Mouse (Mus musculus): ENCODE measurements around the gene Gm13199.

Gene Gm13199

GRCm38 (mm10) chr2:5862834-5863233 is at the start of gene Gm13199:
TSS of gene Gm13199 (minus strand) at chr2:5862934.
- no peak for DNase-seq (ENCODE audit: low read depth, low spot score)

- no peak for DNase-seq (ENCODE audit: low read depth, low spot score)
Measured at GRCm38 (mm10) chr2:5911282-5911965, 48.7 kb upstream of the Gm13199 start.

GRCm38 (mm10) chr2:5906625-5907024 is 43.9 kb upstream of the Gm13199 start:
- peak; percentile 9 for DNase-seq (ENCODE audit: low read depth, low spot score)

DNA sequence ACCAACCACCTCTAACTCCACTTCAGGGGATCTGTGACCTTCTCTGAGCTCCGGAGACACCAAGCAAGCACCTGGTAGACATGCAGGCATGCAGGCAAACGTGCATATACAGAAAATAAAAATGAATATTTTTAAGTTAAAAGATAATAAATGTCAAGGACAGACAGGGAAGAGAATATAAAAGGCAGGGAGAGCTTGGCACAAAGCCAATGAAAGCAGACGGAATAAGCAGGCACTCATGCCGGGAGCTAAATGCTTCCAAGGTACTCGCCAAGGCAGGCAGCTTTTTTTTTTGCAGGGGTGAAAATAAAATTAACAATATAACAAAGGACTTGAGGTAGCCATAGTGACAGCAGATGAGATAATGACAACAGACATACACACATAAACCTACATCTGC is 43.4 kb upstream of the Gm13199 start:
- DNase-seq (ENCODE audit: low read depth, low spot score): no peak

DNA sequence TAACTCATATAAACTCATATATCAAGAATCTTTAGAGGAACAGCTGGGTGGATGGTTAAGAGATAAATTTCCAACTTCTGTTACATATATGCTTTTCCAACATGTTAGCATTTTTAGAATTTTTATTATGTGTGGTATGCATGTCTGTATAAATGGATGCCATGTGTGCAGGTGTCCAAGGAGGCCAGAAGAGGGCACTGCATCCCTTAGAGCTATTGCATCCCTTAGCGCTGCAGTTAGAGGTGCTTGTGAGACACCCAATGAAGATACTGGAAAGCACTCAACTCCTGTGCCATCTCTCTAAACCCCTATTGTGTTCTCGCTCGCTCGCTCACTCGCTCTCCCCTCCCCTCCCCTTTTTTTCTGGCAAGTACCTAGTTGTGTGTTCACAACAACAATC is 37.4 kb upstream of the Gm13199 start:
- DNase-seq (ENCODE audit: low read depth, low spot score): no peak

DNA sequence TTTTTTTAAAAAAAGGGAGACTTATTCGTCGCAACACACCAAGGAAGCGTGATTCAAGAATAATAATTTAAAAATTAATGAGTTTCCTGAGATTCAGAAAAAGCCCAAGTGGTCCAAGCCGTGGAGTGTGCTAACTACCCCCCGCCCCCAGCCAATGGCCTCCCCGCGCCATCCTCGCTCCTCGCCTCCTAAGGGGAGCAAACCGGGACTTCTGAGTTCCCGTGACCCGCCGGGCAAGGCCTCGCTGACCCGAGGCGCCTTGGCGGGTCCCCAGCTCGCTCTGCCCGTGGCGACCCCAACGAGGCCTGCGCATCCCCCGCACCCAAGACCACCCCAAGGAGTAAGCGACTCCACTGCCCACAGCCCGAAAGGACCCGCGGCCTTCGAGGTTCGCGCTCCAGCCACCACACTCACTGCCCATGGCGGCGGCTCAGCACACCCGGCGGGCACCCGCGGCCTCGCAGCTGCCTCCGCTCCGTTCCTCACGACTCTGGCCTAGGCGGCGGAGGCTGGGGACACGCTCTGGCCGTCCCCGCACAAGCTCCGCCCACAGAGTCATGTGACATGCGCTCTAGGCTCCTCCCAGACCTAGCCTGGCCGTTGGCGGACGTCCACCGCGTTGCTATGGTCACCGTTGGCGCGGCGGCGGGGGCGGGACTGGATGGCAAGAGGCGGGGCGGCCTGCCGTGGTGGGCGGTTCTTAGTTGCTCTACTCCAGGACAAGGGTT is 32.3 kb upstream of the Gm13199 start, which contains the start of gene Sec61a2:
Sec61a2 (minus strand) TSS at position 590 of the 728 bp plus-strand sequence.
- DNase-seq (ENCODE audit: low read depth, low spot score): peak; percentile 98

- DNase-seq (ENCODE audit: low read depth, low spot score): no peak
Measured at GRCm38 (mm10) chr2:5894296-5894695, 31.6 kb upstream of the Gm13199 start.

- DNase-seq (ENCODE audit: low read depth, low spot score): no peak
Measured at GRCm38 (mm10) chr2:5889412-5889811, 26.7 kb upstream of the Gm13199 start.

DNA sequence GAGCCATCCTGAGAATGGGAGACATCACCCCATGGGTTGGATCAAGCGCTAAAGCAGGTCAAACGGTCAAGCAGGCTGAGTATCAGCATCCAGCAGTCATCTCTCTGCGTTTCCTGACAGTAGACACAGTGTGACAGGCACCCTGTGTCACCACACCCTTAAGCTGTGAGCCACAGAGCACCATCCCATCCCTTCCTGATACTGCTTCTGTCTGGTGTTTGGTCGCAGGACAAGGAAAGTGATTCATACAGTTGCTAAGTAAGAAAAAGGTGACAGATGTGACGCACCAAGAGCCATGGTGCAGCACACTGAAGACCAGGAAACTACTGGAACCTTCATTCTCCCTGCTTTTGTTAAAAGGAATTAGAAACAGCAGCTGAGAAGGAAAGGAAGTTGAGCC is 26.1 kb upstream of the Gm13199 start:
- no peak for DNase-seq (ENCODE audit: low read depth, low spot score)

DNA sequence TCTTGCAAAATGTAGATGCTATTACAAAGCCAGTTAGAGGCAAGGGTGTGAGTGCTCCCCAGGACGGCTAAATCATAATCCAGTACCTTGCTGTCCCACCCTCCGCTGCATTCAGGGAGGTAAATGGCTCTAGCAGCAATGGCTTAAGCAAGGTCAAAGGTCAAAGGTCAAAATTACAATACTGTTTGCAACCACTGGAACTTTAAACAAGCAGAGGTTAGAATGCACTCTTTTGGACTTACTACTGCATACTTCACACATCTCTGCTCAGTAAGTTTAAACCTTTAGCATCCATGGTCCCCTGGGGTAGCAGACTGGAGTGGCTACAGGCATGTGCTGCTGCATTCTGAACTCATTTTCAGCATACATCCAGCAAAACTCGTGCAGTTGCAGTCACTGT is 14.7 kb upstream of the Gm13199 start:
- no peak for DNase-seq (ENCODE audit: low read depth, low spot score)

- DNase-seq (ENCODE audit: low read depth, low spot score): no peak
Measured at GRCm38 (mm10) chr2:5869746-5870145, 7.0 kb upstream of the Gm13199 start.

DNA sequence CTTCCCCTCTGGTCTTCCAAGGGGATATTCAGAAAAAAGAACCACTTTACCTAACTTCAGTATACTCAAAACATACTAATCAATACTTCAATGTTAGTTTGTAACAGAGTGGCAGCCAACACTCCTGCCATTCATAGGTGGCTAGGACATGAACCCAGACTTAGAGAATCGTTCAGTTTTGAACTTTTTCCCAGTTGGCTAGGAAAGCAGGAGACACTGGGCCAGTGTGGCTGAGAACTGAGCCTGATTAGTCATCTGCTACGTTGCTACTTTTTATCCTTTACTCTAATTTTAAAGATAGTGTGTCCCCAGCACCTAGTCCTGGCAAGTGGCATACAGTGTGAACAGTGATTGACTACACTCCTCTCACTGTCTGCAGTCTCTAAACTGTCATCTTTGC is 4.9 kb upstream of the Gm13199 start:
- no peak for DNase-seq (ENCODE audit: low read depth, low spot score)

DNA sequence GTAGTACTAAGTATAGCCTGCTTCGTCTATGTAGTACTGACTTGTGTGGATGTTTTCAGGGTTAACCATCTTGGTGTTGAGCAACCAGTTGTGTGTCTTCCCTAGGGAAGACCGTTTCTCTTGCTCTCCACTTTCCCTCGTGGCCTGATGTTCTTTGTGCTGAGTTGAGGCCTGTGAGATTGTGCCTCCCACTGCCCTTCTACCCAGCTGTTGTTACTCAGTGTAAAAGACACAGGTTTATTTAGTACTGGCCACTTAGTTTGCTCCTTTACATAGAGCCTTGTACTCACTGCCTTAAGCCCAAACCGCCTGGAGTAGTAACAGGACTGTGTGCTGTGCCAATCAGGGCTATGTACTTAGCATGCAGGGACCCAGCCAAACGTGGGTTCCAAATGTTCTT is 10.9 kb downstream of the Gm13199 start:
- DNase-seq (ENCODE audit: low read depth, low spot score): no peak

GRCm38 (mm10) chr2:5851116-5851515 is 11.6 kb downstream of the Gm13199 start:
- DNase-seq (ENCODE audit: low read depth, low spot score): no peak

- no peak for DNase-seq (ENCODE audit: low read depth, low spot score)
Measured at GRCm38 (mm10) chr2:5845826-5846225, 16.9 kb downstream of the Gm13199 start.

DNA sequence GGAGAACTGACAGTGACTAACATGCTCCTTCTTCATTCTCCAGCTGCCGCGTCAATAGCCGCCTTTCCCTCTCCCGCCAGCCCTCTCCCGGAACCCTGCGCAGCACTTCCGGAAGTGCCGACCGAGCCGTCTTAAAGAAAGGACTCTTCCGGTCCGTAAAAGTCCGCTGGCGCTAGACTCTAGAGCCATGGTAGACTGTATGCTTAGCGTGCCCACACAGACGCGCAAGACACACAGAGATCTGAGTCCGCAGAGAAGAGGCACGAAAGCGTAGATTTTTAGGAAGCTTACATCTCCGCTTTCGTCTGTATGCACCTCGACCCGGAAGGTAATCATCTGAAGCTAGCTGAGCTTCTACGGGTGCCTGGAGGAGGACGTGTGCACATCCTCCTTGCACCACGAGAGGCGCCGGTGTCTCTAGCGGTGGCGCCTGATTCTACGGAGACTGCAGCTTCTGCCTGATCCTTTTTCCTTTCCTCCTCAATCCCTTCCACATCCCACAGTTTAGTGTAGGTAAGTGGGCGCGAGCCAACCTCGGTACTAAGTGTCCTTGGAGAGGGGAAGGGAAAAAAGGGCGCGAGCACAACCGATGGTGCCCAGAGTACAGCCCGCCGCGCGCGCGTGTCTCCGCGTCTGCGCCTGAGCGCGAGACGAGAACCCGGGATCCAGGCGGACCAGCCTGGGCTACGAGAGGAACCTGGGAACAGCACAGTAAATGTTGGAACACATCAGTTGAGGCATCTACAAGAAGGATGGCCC is 17.7 kb downstream of the Gm13199 start, which contains the start of the genes Nudt5 and Cdc123:
Nudt5 (plus strand) TSS at position 147 of the 759 bp plus-strand sequence.
Cdc123 (minus strand) TSS at position 292 of the 759 bp plus-strand sequence.
- DNase-seq (ENCODE audit: low read depth, low spot score): peak; percentile 79

GRCm38 (mm10) chr2:5844181-5844872 is 18.4 kb downstream of the Gm13199 start:
- no peak for DNase-seq (ENCODE audit: low read depth, low spot score)

DNA sequence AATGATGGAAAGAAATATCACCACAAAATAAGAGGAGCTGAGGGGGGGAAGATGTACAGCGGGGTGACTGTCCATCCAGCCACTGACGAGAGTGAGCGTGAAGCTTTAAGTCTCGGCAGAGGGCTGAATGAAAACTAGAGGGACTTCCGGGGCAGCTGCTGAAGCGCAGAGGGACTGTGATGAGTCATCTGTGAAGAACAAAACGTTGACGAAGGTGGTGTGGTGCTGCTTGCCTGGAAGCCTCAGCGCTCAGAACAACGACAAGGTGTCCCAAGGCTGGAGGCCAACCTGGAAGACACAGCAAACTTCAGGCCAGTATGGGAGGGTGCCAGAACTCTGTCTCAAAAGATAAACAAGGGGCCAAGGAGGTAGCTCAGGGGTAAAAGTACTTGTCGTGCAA is 21.9 kb downstream of the Gm13199 start:
- no peak for DNase-seq (ENCODE audit: low read depth, low spot score)

DNA sequence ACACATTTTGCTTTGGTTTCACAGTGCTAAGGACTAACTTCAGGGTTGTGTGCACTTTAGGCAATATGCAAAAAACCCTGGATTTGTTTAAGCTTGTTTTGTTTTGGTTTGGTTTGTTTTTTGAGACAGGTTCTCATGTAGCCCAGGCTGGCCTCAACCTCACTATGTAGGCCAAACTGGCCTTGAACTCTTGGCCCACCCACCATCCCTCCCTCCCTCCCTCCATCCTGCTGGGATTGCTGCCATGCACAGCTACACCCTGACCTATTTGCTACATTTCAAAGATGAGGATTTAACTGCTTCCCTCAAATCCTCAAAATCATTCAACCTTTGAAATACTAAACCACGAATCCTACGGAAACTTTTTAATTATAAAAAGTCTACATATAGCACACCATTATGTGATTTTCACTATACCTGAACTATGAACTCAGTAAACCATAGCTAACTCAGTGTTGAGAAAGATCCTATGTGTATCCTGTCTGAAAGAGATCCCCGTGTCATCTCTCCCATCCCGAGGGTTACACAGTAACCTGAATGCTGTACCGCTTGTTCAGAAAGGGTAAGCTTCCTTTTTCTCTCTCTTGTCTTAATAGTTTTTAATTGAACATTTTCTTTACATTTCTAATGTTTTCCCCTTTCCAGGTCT is 37.3 kb downstream of the Gm13199 start:
- no peak for DNase-seq (ENCODE audit: low read depth, low spot score)

DNA sequence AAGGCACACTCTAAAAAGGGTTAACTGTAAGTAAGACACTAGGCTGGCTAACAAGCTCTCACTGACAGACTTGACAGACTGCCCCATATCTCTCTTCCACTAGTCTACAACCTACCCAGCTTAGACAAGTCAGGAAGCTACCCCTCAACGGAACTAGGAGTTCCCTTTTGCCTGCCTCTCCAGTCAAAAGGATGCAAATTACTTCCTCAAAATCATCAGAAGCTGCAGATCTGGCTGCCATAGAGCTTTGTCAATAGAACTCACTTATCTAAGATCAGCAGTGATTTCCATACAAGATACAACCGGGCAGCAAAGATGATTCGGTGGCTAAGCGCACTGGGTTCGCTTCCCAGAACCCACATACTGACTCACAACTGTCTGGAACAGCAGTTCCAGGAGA is 38.0 kb downstream of the Gm13199 start:
- DNase-seq (ENCODE audit: low read depth, low spot score): no peak

DNA sequence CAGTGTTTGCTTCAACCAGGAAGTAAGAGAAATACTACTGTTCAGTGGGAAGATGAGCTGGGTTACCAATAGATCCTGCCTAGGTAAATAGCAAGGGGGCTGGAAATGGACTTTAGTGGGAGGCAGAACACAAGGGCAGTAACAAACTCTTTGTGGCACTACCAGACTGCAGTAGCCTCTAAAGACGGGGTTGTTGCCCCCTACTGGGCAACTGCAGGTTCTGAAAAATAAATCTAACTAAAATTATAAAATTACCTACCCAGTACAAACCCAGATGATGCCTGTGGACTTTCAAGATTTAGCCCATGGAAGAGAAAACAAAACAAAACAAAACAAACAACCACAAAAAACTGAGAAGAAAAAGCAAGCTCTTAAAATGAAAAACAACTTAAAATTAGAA is 38.5 kb downstream of the Gm13199 start:
- no peak for DNase-seq (ENCODE audit: low read depth, low spot score)

All from skeletal muscle tissue, adult 2 months (tissue).